Mouse (Mus musculus) adrenal gland, postnatal 14 days (tissue): ENCODE data around the gene Snrk. TPM values are rescaled to one million over a fixed set of nuclear protein-coding genes. Genes with fewer than 3 reads are reported as not detected.

ENCODE experiments used
- DNase-seq: peaks from one replicate; pipeline ENCODE4 v3.0.0; 2021; ENCODE audit warnings: mixed read lengths
- total RNA-seq: library from RNA; stranded (reverse); gene quantifications from 2 replicates; pipeline ENCODE4 v1.2.3, GENCODE M21; 2021

Gene Snrk
- total RNA-seq, 1 experiment from 2014 or later = 275 TPM

- no peak for DNase-seq
These were observed 9.2 kb upstream of the Snrk start for GRCm38 (mm10) chr9:122107701-122108375.

- DNase-seq = peak; percentile 66
These were observed 7.4 kb upstream of the Snrk start for GRCm38 (mm10) chr9:122109553-122110225.

GRCm38 (mm10) chr9:122110508-122110907, 6.6 kb upstream of the Snrk start:
- DNase-seq = no peak

GRCm38 (mm10) chr9:122110921-122111320, 6.1 kb upstream of the Snrk start:
- no peak for DNase-seq

- peak; percentile 43 for DNase-seq
These were observed 1.5 kb upstream of the Snrk start for GRCm38 (mm10) chr9:122115552-122115951.

GRCm38 (mm10) chr9:122116359-122116758, 707 bp upstream of the Snrk start:
- DNase-seq = peak; percentile 29

- DNase-seq = peak; percentile 63
These were observed 845 bp downstream of the Snrk start for GRCm38 (mm10) chr9:122117692-122118529.

GRCm38 (mm10) chr9:122120089-122120488, 3.0 kb downstream of the Snrk start:
- DNase-seq = peak; percentile 79

- DNase-seq = no peak
These were observed 5.0 kb downstream of the Snrk start for GRCm38 (mm10) chr9:122122113-122122512.

GRCm38 (mm10) chr9:122123181-122123580, 6.1 kb downstream of the Snrk start:
- no peak for DNase-seq

- DNase-seq = no peak
These were observed 8.7 kb downstream of the Snrk start for GRCm38 (mm10) chr9:122125723-122126290.

GRCm38 (mm10) chr9:122126790-122127189, 9.7 kb downstream of the Snrk start:
- DNase-seq = no peak

GRCm38 (mm10) chr9:122127271-122127785, 10.3 kb downstream of the Snrk start:
- DNase-seq = no peak

- no peak for DNase-seq
These were observed 11.6 kb downstream of the Snrk start for GRCm38 (mm10) chr9:122128686-122129085.

- DNase-seq = no peak
These were observed 13.6 kb downstream of the Snrk start for GRCm38 (mm10) chr9:122130666-122131065.

GRCm38 (mm10) chr9:122132145-122132544, 15.1 kb downstream of the Snrk start:
- no peak for DNase-seq

GRCm38 (mm10) chr9:122135095-122135884, 18.2 kb downstream of the Snrk start:
- DNase-seq = peak; percentile 52

GRCm38 (mm10) chr9:122135885-122136170, 18.8 kb downstream of the Snrk start:
- no peak for DNase-seq

- no peak for DNase-seq
These were observed 20.9 kb downstream of the Snrk start for GRCm38 (mm10) chr9:122137960-122138359.

- no peak for DNase-seq
These were observed 21.4 kb downstream of the Snrk start for GRCm38 (mm10) chr9:122138371-122139029.

GRCm38 (mm10) chr9:122139236-122139635, 22.2 kb downstream of the Snrk start:
- no peak for DNase-seq
